Mouse (Mus musculus): ENCODE results near the gene Cops6.
A peak's percentile ranks its signal among the peaks of the same experiment; 100 is the strongest.

Gene Cops6

DNA sequence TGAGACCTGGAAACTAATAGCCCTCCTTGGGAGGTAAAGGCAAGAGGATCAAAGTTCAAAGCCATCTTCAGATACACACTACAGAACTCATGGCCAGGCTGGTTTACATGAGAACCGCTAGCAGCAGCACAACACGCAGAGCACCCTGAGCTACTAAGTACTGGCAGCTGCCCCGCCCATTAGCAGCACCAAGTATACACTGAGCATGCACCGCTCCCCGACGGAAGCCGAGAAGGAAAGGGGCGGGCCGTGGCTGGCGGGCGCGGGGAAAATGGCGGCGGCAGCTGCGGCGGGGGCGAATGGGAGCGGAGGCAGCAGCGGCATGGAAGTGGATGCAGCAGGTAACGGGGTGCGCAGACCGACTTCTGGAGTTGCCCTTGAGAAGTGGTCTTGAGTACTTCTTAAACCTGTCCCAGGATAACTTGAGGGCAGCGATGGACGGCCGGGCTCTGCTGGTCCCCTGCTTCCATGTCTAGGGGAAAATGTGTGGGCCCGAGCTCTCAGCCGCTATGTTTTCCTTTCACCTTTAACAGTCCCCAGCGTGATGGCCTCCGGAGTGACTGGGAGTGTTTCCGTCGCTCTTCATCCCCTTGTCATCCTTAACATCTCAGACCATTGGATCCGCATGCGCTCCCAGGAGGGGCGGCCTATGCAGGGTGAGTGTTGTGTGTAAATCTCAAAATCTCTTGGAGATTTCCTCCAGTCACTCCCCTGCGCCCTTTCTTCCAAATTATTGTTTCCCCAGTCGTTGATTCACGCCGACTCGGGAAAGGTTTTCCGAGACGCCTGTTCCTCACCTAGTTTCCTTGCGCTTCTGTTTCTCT lies at the start of gene Cops6:
TSS of gene Cops6 (plus strand) at position 230 of the 824 bp plus-strand sequence.
- DNase-seq (ENCODE audit: low spot score) = peak; percentile 94

DNA sequence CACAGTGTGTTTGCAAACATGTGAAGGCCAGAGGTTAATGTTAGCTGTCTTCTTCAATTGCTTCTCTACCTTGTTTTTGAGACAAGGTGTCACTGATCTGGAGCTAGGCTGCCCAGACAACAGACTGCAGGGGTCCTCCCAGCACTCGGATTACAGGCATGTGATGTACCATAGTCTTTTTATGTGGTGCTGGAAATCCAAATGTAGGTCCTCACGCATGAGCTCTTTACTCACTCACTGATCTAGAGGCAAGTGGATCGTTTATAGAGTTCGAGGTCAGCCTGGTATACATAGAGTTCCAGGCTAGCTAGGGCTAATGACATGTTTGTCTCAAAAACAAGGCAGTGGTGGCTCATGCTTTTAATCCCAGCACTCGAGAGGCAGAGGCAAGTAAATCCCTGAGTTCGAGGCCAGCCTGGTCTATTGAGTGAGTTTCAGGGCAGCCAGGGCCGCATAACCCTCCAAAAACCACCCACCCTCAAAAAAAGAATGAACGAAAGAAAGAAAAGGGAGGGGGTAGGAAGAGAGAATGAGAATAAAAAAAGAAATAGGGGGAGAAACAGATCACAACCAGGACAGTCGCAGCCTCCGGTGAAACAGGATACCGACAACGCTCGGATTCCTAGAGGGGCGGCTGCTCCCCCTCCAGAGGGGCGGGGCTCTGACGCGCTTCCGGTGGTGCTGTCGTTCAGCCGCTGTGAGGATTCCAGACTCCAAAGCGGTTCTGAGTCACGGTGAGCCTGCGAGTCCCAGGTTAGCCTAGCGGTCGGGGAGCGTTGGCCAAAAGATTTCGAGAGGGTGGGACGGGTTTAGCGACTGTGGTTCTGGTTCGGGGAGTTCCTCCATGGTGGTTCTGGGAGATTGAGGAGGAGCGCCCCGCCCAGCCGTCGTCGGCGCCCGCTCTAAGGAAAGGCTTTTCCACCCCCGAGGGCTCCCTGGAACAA lies 44.3 kb upstream of the Cops6 start, which contains the start of gene Zscan21:
TSS of gene Zscan21 (plus strand) at position 649 of the 944 bp plus-strand sequence.
- DNase-seq (ENCODE audit: low spot score) = peak; percentile 94

DNA sequence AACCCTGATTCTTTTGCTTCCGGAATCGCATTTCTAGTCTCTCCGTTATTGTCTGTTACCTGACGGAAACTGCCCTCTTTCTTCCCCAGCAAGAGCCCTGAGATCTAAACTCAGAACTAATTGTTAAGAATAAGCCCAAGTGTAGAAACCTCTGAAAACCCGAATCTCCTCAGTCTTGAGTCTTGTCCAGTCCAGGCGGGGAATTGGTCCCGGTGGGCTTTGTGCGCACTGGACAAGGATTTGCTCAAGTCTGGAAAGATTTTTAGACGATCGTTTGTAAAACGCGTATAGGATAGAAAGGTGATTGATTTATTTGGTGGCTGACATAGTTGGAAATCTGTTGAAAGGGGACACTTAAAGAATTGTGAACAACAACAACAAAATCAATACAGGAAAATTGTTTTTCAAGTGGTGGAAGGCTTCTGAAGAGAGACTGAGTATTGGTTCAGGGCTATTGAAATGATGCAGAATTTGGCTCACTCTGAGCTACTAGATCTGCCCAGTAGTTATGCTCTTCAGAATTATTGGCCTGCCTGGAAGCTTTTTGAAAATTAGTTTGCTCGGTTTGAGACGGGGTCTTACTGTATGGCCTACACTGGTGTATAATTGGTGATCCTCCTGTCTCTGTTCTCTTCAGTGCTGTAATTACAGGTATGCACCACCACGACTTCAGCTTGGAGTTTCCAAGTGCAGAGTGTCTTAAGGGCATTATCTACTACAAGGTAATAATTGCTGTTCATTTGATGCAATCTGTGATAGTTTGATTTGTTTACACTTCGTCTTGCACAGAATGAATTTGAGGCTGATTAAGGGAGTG lies 43.5 kb upstream of the Cops6 start:
- peak; percentile 32 for DNase-seq (ENCODE audit: low spot score)

DNA sequence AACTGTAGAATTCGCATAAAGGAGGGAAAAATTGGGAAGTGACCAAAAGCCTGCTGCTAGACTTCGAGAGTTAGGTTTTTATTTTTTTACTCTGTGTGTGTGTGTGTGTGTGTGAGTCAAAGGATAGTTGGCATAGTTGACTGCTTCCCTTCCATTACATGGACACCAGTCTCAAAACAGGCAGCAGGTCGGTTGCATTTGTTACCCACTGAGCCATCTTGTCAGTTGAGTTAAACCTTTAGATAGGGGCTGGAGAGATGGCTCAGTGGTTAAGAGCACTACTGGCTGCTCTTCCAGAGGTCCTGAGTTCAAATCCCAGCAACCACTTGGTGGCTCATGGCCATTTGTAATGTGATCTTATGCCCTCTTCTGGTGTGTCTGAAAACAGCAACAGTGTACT lies 42.8 kb upstream of the Cops6 start:
- no peak for DNase-seq (ENCODE audit: low spot score)

DNA sequence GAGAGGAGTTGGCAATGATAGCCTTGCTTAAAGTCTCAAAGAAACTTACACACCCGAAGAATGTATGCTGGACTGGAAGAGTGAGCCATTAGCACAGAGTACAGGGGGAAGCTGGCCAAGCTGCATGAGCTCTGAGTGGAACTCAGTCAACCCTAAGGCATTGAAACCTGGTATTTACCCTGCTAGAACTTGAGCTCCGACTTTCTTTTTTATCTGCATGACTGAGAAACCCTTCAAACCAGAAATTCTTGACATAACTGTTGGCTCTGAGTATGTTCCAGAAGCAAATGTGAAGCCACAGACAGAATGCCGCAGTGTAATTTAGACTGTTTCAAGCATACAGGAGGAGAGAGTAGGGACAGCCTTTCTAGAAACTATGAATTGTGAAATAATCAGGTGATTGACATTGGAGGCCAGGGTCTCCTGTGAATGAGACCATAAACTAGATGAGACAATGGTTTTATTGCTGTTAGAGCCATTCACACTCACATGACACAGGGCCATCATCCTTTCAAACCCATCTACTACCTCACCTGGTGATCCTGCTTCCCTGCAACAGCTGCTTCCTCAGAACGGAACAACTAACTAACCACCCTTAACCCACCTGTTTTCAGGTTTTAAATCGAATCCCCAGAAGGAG lies 28.3 kb upstream of the Cops6 start:
- no peak for DNase-seq (ENCODE audit: low spot score)

DNA sequence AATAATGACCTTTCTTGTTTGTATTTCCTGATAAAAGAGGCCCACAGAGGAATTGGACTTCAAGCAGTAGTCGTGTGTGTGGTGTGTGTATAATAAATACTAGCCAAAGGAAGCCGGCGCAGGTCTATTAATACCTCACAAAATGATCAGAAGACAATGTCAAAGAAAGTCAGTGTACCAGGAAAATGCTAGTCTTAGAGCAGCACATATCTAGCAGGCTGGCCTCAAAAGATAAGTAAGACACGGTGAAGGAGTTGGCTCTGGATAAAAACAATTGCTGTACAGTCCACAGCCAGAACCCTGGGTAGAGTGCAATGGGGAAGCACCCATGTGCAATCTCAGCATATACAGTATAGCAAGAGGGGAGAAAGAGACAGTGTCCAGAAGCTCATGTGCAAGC lies 23.6 kb upstream of the Cops6 start:
- DNase-seq (ENCODE audit: low spot score) = no peak

DNA sequence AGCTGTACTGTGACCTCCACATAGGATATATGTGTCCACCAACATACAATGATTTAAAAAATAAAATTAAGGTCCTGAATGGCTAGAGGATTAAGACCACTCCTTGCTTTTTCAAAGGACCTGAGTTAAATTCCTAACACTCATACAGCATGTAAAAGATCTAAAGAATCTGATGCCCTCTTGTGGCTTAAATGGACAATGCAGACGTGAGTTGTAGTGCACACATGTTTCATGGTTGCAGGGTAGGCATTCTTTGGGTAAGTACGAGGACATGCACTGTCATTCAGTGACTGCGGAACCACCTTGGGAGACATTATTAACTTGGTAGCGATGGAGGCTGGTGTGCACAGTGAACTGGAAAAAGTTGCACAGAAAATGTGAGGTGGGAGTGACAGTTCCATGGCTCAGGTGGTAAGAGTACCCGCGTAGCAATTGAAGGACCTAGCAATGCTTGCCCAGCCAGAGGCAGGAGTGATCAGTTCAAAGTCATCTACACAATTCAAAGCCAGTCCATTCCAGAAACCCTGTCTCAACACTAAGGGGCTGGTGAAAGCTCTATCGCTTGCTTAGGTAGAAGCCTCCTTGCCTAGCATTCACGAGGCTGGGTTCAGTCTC lies 22.8 kb upstream of the Cops6 start:
- peak; percentile 81 for DNase-seq (ENCODE audit: low spot score)

DNA sequence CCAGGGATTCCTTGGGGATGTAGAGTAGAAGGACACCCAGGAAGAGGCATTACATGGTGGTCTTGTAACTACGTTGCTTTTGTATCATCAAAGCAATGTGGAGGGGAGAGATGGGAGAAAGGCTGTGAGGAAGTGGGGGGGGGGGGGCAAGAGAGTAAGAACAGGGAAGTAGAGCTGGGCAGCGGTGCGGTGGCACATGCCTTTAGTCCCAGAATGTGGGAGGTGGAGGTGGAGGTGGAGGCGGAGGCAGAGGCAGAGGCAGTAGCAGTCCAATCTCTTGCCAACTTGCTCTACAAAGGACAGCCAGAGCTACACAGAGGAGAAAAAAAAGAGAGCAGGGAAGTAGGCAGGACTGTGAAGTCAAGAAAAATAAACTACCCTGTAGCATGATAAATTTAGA lies 22.3 kb upstream of the Cops6 start:
- DNase-seq (ENCODE audit: low spot score) = no peak

DNA sequence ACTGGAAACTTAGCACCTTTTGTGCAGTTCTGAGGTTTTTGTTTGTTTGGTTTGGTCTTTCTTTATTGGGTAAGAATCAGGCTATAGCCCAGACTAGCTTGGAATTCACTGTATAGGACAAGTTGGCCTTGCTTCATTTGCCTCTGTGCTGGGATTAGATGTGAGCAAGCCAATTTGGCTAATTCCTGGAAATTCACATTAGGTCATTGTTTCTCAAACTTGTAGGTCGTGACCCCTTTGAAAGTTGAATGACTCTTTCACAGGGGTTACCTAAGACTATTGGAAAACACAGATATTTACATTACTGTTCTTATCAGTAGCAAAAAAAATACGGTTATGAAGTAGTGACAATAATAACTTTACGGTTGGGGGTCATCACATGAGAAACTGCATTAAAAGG lies 6.5 kb upstream of the Cops6 start:
- no peak for DNase-seq (ENCODE audit: low spot score)

DNA sequence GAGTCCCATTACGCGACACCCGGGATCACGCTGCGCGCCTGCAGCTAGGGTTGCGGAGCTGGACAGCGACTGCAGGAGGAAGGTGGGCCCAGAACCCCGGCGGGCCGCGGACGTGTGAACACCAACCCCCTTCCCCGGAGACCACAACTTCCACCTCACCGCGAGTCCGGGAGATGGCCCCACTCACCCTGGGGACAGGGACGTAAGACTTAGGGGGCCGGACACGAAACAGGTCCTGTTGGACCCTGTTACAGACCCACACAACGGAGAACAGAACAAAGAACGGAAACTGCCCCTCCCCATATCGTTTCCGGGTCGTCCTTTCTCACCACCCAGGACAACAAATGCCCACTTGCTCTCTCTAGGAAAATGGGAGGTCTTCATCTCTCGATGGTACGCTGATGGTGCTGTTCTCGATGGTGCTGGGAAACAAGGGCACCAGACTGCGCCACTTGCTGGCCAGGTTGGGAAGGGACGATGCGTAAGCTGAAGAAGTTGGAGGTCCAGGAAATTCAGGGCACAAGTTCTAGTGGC lies 5.4 kb upstream of the Cops6 start, which contains the start of gene Zfp113:
TSS of gene Zfp113 (minus strand) at position 302 of the 534 bp plus-strand sequence.
- peak; percentile 98 for DNase-seq (ENCODE audit: low spot score)

DNA sequence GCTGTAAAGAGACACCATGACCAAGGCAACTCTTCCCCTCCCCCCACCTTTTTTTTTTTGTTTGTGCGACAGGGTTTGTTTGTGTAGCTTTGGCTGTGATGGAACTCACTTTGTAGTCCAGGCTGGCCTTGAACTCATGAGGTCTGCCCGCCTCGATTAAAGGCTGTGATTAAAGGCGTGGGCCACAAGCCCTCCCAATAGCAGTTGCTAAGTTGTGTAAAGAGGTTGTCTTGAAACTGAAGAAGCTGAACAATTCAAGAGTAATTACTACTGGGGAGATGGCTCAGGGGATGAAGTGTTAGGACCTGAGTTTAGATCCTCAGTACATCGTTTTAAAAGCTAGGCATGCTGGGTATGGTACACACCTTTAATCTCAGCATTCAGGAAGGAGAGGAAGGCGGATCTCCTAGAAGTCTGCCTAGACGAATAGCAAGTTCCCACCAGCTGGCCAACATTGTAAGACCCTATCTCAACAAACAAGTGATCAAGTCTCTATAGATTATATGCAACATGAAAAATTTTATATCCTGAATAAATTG lies 578 bp upstream of the Cops6 start:
- no peak for DNase-seq (ENCODE audit: low spot score)

DNA sequence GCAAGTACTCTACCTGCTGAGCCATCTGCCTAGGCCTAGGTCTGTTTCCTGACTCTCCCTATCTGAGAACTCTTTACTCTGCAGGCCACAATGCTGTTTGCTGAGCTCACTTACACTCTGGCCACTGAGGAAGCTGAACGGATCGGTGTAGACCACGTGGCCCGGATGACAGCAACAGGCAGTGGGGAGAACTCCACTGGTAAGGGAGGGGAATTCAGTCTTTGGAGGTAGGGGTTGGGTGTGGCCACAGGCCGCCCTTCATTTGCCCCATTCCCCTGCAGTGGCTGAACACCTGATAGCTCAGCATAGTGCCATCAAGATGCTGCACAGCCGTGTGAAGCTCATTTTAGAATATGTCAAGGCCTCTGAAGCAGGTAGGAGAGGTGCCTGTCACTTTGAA lies 2.2 kb downstream of the Cops6 start:
- DNase-seq (ENCODE audit: low spot score) = no peak

DNA sequence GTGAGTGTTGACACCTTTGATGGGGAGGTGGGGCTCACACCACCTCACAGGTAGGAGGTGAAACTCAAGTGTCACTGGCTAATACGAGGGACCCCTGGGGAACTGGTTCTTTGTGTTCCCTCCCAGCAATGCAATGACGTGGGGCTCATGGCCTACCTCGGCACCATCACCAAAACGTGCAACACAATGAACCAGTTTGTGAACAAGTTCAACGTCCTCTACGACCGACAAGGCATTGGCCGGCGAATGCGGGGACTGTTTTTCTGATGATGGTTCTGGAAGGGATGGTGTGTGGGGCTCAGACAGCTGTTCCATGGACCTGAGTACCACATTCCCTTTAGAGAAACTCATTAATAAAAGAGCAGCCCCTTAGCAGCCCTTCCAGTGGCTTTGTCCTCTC lies 2.7 kb downstream of the Cops6 start:
- no peak for DNase-seq (ENCODE audit: low spot score)

DNA sequence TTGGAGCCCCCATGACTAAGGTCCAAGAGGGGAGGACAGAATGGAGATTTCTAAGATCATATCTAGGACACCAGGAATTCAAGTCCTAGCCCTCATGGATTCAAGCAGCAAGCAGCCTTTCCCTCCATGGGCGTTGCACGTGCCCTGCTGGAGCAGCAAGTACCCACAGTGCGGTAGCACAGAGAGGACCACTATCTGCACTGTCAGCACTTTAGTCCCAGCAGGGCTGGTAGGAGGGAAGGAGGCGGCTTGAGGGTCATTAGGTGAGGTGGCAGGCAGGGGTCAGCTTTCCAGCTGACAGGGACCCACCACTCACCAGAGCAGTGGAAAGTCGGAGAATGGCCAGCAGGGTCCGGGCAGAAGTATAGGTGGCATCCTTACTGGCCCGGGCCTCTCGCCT lies 4.7 kb downstream of the Cops6 start:
- DNase-seq (ENCODE audit: low spot score) = no peak

DNA sequence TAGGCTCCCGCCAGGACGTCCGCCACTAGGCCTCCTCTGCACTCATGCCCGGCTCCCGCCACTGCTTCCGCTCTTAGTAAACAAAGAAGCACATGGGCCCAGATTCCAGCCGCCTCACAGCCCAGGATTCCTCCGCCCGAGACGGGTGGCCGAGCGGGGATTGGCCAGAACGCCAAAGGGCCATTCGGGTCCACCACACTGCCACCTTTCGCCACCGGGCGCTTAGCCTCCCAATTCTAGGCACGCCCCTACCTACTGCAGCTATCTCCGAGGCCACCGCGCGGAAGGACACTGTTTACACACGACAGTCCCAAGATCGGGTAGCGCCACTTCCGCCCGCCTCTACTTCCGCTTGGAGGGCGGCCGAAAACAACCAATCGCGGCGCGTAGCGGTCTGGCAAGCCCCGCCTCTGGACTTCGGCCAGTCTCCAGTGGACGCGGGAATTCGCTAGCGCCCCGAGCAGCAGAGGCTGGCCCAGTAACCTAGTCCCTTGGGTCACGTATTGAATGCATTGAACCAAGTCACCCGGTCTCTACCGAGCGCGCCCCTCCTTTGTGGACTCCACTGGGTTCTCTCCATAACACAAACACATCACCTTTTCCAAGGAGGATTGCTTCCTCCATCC lies 10.2 kb downstream of the Cops6 start:
- peak; percentile 98 for DNase-seq (ENCODE audit: low spot score)

DNA sequence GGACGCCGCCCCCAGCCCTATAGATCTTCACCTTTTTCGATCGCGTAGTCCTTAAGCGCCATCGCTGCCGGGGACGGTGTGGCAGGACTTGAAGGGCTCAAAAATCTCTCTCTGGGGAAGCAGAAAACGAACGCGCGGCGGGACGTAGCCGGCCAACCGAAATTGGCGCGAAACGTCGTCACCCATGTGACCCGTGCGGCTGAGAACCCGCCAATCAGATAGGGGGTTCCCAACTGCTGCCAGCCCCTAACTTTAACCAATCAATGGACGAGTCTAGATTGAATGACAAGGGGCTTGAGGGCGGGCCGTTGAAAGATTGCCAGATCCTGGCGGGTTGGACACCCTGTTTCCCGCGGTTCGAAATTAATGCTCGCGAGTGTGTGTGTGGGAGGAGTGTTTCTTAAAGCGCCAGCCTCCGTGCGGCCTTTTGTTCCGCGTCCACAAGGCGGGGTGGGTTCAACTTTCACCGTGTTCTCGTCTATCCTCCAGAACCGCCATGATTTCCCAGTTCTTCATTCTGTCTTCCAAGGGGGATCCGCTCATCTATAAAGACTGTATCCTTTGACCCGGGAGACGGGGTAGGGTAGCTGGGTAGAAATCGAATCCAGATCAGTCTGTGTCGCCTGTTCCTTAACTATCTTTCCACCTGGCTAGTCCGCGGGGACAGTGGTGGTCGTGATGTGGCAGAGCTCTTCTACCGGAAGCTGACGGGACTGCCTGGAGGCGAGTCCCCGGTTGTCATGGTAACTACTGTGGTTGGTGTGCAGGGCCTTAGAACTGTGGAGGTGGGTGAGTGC lies 11.0 kb downstream of the Cops6 start, which contains the start of the genes Ap4m1 and Mcm7:
TSS of gene Ap4m1 (plus strand) at position 308 of the 797 bp plus-strand sequence.
TSS of gene Mcm7 (minus strand) at position 728 of the 797 bp plus-strand sequence.
- peak; percentile 98 for DNase-seq (ENCODE audit: low spot score)

DNA sequence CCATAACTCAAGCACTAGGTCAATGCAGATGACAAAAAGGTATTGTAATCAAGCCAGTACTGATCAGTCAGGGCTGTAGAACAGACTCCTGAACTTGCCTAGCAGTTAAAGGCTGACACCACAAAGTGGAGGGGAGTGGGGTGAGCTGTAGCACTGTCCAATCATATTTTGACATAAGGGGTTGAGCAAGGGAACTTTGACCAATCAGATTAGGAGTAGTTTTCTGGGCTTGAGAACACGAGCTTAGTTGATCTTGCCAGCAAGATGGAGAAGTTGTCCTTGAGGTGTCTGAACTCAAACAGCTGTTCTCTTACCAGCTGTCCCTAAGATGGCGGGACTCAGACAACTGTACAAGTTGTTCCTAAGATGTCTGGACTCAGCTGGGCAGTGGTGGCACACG lies 12.3 kb downstream of the Cops6 start:
- no peak for DNase-seq (ENCODE audit: low spot score)

DNA sequence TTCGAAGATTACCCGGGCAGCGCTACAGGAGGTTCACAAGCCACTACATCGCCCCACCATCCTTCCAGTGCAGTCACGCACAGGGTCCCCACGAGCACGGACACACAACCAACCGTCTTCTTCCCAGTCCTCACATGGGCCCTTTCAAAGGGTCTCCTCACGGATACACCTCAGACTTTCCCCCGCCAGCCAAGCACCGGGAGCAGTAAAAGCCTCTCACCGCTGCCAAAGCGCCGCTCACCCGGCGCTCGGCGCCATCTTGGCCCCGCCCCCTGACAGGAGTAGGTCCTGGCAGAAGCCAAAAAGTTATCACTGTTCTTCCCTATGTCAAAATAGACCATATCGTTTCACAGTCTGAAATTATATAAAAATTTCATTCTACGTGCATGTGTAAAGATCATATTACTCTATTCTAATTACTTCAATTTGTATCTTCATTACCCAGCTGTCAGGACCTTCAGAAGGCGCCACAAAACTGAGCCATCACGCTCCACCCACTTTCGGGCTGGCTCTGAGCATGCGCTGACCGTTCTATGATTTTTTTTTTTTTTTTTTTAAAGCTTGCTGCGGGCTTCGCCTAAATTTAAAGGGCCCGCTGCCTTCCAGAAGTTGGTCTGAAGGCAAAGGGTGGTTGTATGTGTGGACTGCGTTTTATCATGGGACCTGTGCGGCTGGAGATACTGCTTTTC lies 26.2 kb downstream of the Cops6 start, which contains the start of the genes Taf6 and Cnpy4:
TSS of gene Taf6 (minus strand) at position 502 of the 689 bp plus-strand sequence.
TSS of gene Cnpy4 (plus strand) at position 536 of the 689 bp plus-strand sequence.
- peak; percentile 91 for DNase-seq (ENCODE audit: low spot score)
